Comparison of ENCODE assay signal across 8 mouse cellular contexts in genomic region chr13:54758045-54758755, GRCm38 (mm10). TPM values are rescaled to one million over a fixed set of nuclear protein-coding genes. Genes with fewer than 3 reads are reported as not detected.
A peak's percentile ranks its signal among the peaks of the same experiment; 100 is the strongest.
DNase-seq lines count a peak whose midpoint lies in the region; ATAC-seq and TF ChIP-seq lines count a peak whose summit lies in the region.

No protein-coding gene starts in this region.

- DNase-seq in 416B (ENCODE audit: low read depth) = peak; percentile 28
- peak; percentile 97 for DNase-seq in embryonic facial prominence, embryonic 14.5 days (ENCODE audit: low spot score)
- DNase-seq in heart, adult 8-10 months (ENCODE audit: low spot score) = peak; percentile 36
- DNase-seq in kidney, adult 2 months = peak; percentile 80
- peak; percentile 96 for DNase-seq in midbrain, embryonic 14.5 days

- peak; percentile 90 for ATAC-seq in embryonic facial prominence, embryonic 14.5 days (ENCODE audit: low read depth)
- ATAC-seq in limb, embryonic 12.5 days (ENCODE audit: insufficient number of reproducible peaks, insufficient read depth, low FRiP score, low TSS enrichment, low read depth) = peak; percentile 77
- peak; percentile 81 for ATAC-seq in midbrain, embryonic 14.5 days (ENCODE audit: low FRiP score, low TSS enrichment)

- H3K27ac ChIP-seq in bone marrow, adult 2 months (ENCODE audit: control insufficient read depth, insufficient read depth, low read depth, low read length, poor library complexity) = no peak overlapping the region
- H3K27ac ChIP-seq in embryonic facial prominence, embryonic 14.5 days (replicated peaks; ENCODE audit: low read depth, low read length) = no peak overlapping the region; the same call in 1 of the 2 replicates
- H3K27ac ChIP-seq in kidney, adult 2 months (ENCODE audit: insufficient read depth, low read depth, low read length) = no peak overlapping the region
- no peak overlapping the region for H3K27ac ChIP-seq in limb, embryonic 12.5 days
- H3K27ac ChIP-seq in midbrain, embryonic 14.5 days (replicated peaks; ENCODE audit: low read depth, low read length) = peak overlapping the region; percentile 94
- H3K27ac ChIP-seq in small intestine, adult 2 months (ENCODE audit: insufficient read depth, low read depth, low read length) = no peak overlapping the region

- H3K4me3 ChIP-seq in bone marrow, adult 2 months (replicated peaks; ENCODE audit: control insufficient read depth, low read depth, low read length) = peak overlapping the region; percentile 9
- peak overlapping the region; percentile 41 for H3K4me3 ChIP-seq in embryonic facial prominence, embryonic 14.5 days (ENCODE audit: low read depth, low read length)
- peak overlapping the region; percentile 25; the same call in 1 of the 2 replicates for H3K4me3 ChIP-seq in kidney, adult 2 months (ENCODE audit: insufficient read depth, low read depth, low read length)
- H3K4me3 ChIP-seq in limb, embryonic 12.5 days (replicated peaks) = peak overlapping the region; percentile 39
- H3K4me3 ChIP-seq in midbrain, embryonic 14.5 days (replicated peaks; ENCODE audit: low read depth, low read length) = peak overlapping the region; percentile 43
- peak overlapping the region; percentile 59 for H3K4me3 ChIP-seq in small intestine, adult 2 months (ENCODE audit: low read depth, low read length)

- no peaks in the 10 kb centered on the region for H3K36me3 ChIP-seq in embryonic facial prominence, embryonic 14.5 days (ENCODE audit: control insufficient read depth, insufficient read depth, low read length)
- no peaks in the 10 kb centered on the region for H3K36me3 ChIP-seq in kidney, adult 2 months (ENCODE audit: control insufficient read depth, insufficient read depth, low read length)
- H3K36me3 ChIP-seq in limb, embryonic 12.5 days = no peaks in the 10 kb centered on the region
- no peaks in the 10 kb centered on the region for H3K36me3 ChIP-seq in midbrain, embryonic 14.5 days (ENCODE audit: control insufficient read depth, insufficient read depth, low read length)
- no peaks in the 10 kb centered on the region for H3K36me3 ChIP-seq in small intestine, adult 2 months (ENCODE audit: control insufficient read depth, insufficient read depth, low read length)

- H3K9me3 ChIP-seq in embryonic facial prominence, embryonic 14.5 days (ENCODE audit: control insufficient read depth, low read length) = no peaks in the 10 kb centered on the region
- no peaks in the 10 kb centered on the region for H3K9me3 ChIP-seq in limb, embryonic 12.5 days
- H3K9me3 ChIP-seq in midbrain, embryonic 14.5 days (ENCODE audit: control insufficient read depth, low read length) = no peaks in the 10 kb centered on the region

- no peak overlapping the region for H3K9ac ChIP-seq in embryonic facial prominence, embryonic 14.5 days (ENCODE audit: low read depth, low read length)
- no peak overlapping the region for H3K9ac ChIP-seq in limb, embryonic 12.5 days (replicated peaks)
- H3K9ac ChIP-seq in midbrain, embryonic 14.5 days (replicated peaks; ENCODE audit: low read length) = peak overlapping the region; percentile 63

- TF ChIP-seq POLR2A in bone marrow, adult 2 months (IDR thresholded peaks at IDR 0.05; ENCODE audit: borderline replicate concordance, control insufficient read depth, low read depth, low read length) = no peak
- no peak for TF ChIP-seq POLR2A in kidney, adult 2 months (IDR thresholded peaks at IDR 0.05; ENCODE audit: low read depth, low read length)
- no peak for TF ChIP-seq POLR2A in small intestine, adult 2 months (IDR thresholded peaks at IDR 0.05; ENCODE audit: low read depth, low read length)

- peak overlapping the region; percentile 68 for H3K4me2 ChIP-seq in embryonic facial prominence, embryonic 14.5 days (ENCODE audit: low read depth, low read length)
- peak overlapping the region; percentile 65 for H3K4me2 ChIP-seq in limb, embryonic 12.5 days
- H3K4me2 ChIP-seq in midbrain, embryonic 14.5 days (ENCODE audit: low read length) = peak overlapping the region; percentile 96

- H3K4me1 ChIP-seq in bone marrow, adult 2 months (ENCODE audit: control insufficient read depth, insufficient read depth, low read length) = no peaks in the 10 kb centered on the region; the same call in 1 of the 2 replicates
- H3K4me1 ChIP-seq in embryonic facial prominence, embryonic 14.5 days (ENCODE audit: control insufficient read depth, insufficient read depth, low read length) = peaks cover 11% of the 10 kb centered on the region
- no peaks in the 10 kb centered on the region for H3K4me1 ChIP-seq in kidney, adult 2 months (ENCODE audit: control insufficient read depth, insufficient read depth, low read length)
- H3K4me1 ChIP-seq in limb, embryonic 12.5 days (replicated peaks) = peaks cover 32% of the 10 kb centered on the region
- peaks cover 38% of the 10 kb centered on the region for H3K4me1 ChIP-seq in midbrain, embryonic 14.5 days (ENCODE audit: control insufficient read depth, insufficient read depth, low read length)
- peaks cover 8% of the 10 kb centered on the region; the same call in 1 of the 2 replicates for H3K4me1 ChIP-seq in small intestine, adult 2 months (ENCODE audit: control insufficient read depth, insufficient read depth, insufficient read length, low read length)

- peak; percentile 65; the same call in 1 of the 2 replicates for TF ChIP-seq CTCF in bone marrow, adult 2 months (IDR thresholded peaks at IDR 0.05; ENCODE audit: control insufficient read depth, insufficient read depth, low read length)
- TF ChIP-seq CTCF in kidney, adult 2 months (conservative IDR thresholded peaks at IDR 0.05; ENCODE audit: insufficient read depth, insufficient read length, low read depth, low read length) = peak; percentile 65
- peak; percentile 59; the same call in 1 of the 2 replicates for TF ChIP-seq CTCF in small intestine, adult 2 months (IDR thresholded peaks at IDR 0.05; ENCODE audit: extremely low read depth, insufficient read length, insufficient replicate concordance, low read depth, low read length)

- 2% methylated on average over 43 of the region's 43 CpGs for WGBS in bone marrow, adult 2 months
- WGBS in embryonic facial prominence, embryonic 14.5 days = 0% methylated on average over 43 of the region's 43 CpGs
- under 1% methylated on average over 43 of the region's 43 CpGs for WGBS in kidney, adult 2 months
- under 1% methylated on average over 43 of the region's 43 CpGs for WGBS in limb, embryonic 12.5 days
- WGBS in midbrain, embryonic 14.5 days = under 1% methylated on average over 43 of the region's 43 CpGs
- 1% methylated on average over 43 of the region's 43 CpGs for WGBS in small intestine, adult 2 months

- H3K27me3 ChIP-seq in embryonic facial prominence, embryonic 14.5 days (replicated peaks; ENCODE audit: control insufficient read depth, insufficient read depth, low read length) = peaks cover 35% of the 10 kb centered on the region
- H3K27me3 ChIP-seq in kidney, adult 2 months (replicated peaks; ENCODE audit: control insufficient read depth, insufficient read depth, low read length) = no peaks in the 10 kb centered on the region
- H3K27me3 ChIP-seq in limb, embryonic 12.5 days = peaks cover 90% of the 10 kb centered on the region
- H3K27me3 ChIP-seq in midbrain, embryonic 14.5 days (ENCODE audit: control insufficient read depth, insufficient read depth, low read length) = peaks cover 9% of the 10 kb centered on the region; the same call in 1 of the 2 replicates
- H3K27me3 ChIP-seq in small intestine, adult 2 months (ENCODE audit: control insufficient read depth, insufficient read depth, low read length) = no peaks in the 10 kb centered on the region

RNA-seq across cellular contexts. Expression of gene Sncb, which starts 8.2 kb away (rescaled TPM):
- not detected in 2 replicates for polyA plus RNA-seq in bone marrow, adult 2 months (2011; ENCODE audit: insufficient read depth, insufficient read length, low replicate concordance, missing spikeins)
- polyA plus RNA-seq in embryonic facial prominence, embryonic 14.5 days (2014; fragmentation: Nextera tagmentation; extraction: Ambion mirVana) = 0.90 and 1.3 TPM in 2 replicates
- total RNA-seq in heart, adult 8-10 months (2022) = under 1 TPM in 1 of 4 experiments, not detected in 3; 0.46 TPM
- 0.15 and 0.41 TPM in 2 replicates for polyA plus RNA-seq in kidney, adult 2 months (2012; rRNA removed)
- polyA plus RNA-seq in limb, embryonic 12.5 days (2016; fragmentation: Nextera tagmentation; extraction: Ambion mirVana) = not detected in 2 replicates
- 37.5 and 53.7 TPM in 2 replicates for polyA plus RNA-seq in midbrain, embryonic 14.5 days (2014; fragmentation: Nextera tagmentation; extraction: Ambion mirVana)
- 0.37 and 0.63 TPM in 2 replicates for polyA plus RNA-seq in small intestine, adult 2 months (2012; rRNA removed)

RNA-seq across cellular contexts. Expression of gene Gprin1, which starts 8.5 kb away (rescaled TPM):
- polyA plus RNA-seq in bone marrow, adult 2 months (2011; ENCODE audit: insufficient read depth, insufficient read length, low replicate concordance, missing spikeins) = not detected in 2 replicates
- polyA plus RNA-seq in embryonic facial prominence, embryonic 14.5 days (2014; fragmentation: Nextera tagmentation; extraction: Ambion mirVana) = 1.4 TPM in 2 replicates
- total RNA-seq in heart, adult 8-10 months (2022) = under 1 TPM in 1 of 4 experiments, not detected in 3; 0.16 TPM
- 0.03 and 0.04 TPM in 2 replicates for polyA plus RNA-seq in kidney, adult 2 months (2012; rRNA removed)
- 0.45 and 0.51 TPM in 2 replicates for polyA plus RNA-seq in limb, embryonic 12.5 days (2016; fragmentation: Nextera tagmentation; extraction: Ambion mirVana)
- polyA plus RNA-seq in midbrain, embryonic 14.5 days (2014; fragmentation: Nextera tagmentation; extraction: Ambion mirVana) = 19.1 and 29.4 TPM in 2 replicates
- 0.14 and 0.18 TPM in 2 replicates for polyA plus RNA-seq in small intestine, adult 2 months (2012; rRNA removed)

RNA-seq across cellular contexts. Expression of gene Eif4e1b, which starts 25.6 kb away (rescaled TPM):
- 3.1 TPM in 1 of 2 replicates, not detected in the other for polyA plus RNA-seq in bone marrow, adult 2 months (2011; ENCODE audit: insufficient read depth, insufficient read length, low replicate concordance, missing spikeins)
- not detected in 2 replicates for polyA plus RNA-seq in embryonic facial prominence, embryonic 14.5 days (2014; fragmentation: Nextera tagmentation; extraction: Ambion mirVana)
- not detected for total RNA-seq in heart, adult 8-10 months (2022)
- polyA plus RNA-seq in kidney, adult 2 months (2012; rRNA removed) = not detected in 2 replicates
- not detected in 2 replicates for polyA plus RNA-seq in limb, embryonic 12.5 days (2016; fragmentation: Nextera tagmentation; extraction: Ambion mirVana)
- polyA plus RNA-seq in midbrain, embryonic 14.5 days (2014; fragmentation: Nextera tagmentation; extraction: Ambion mirVana) = not detected in 2 replicates
- polyA plus RNA-seq in small intestine, adult 2 months (2012; rRNA removed) = not detected in 2 replicates

RNA-seq across cellular contexts. Expression of gene Tspan17, which starts 31.0 kb away (rescaled TPM):
- 11.8 and 12.0 TPM in 2 replicates for polyA plus RNA-seq in bone marrow, adult 2 months (2011; ENCODE audit: insufficient read depth, insufficient read length, low replicate concordance, missing spikeins)
- polyA plus RNA-seq in embryonic facial prominence, embryonic 14.5 days (2014; fragmentation: Nextera tagmentation; extraction: Ambion mirVana) = 8.9 and 13.0 TPM in 2 replicates
- 10 to 100 TPM; 14.0 to 24.3 (median 18.1) TPM for total RNA-seq in heart, adult 8-10 months (2022)
- polyA plus RNA-seq in kidney, adult 2 months (2012; rRNA removed) = 10.0 and 12.6 TPM in 2 replicates
- 3.8 and 4.1 TPM in 2 replicates for polyA plus RNA-seq in limb, embryonic 12.5 days (2016; fragmentation: Nextera tagmentation; extraction: Ambion mirVana)
- 25.5 and 40.2 TPM in 2 replicates for polyA plus RNA-seq in midbrain, embryonic 14.5 days (2014; fragmentation: Nextera tagmentation; extraction: Ambion mirVana)
- polyA plus RNA-seq in small intestine, adult 2 months (2012; rRNA removed) = 4.9 and 16.0 TPM in 2 replicates

RNA-seq across cellular contexts. Expression of gene Cdhr2, which starts 56.9 kb away (rescaled TPM):
- not detected in 2 replicates for polyA plus RNA-seq in bone marrow, adult 2 months (2011; ENCODE audit: insufficient read depth, insufficient read length, low replicate concordance, missing spikeins)
- polyA plus RNA-seq in embryonic facial prominence, embryonic 14.5 days (2014; fragmentation: Nextera tagmentation; extraction: Ambion mirVana) = 0.04 TPM in 1 of 2 replicates, not detected in the other
- not detected for total RNA-seq in heart, adult 8-10 months (2022)
- 31.3 and 37.9 TPM in 2 replicates for polyA plus RNA-seq in kidney, adult 2 months (2012; rRNA removed)
- 0.05 and 0.08 TPM in 2 replicates for polyA plus RNA-seq in limb, embryonic 12.5 days (2016; fragmentation: Nextera tagmentation; extraction: Ambion mirVana)
- polyA plus RNA-seq in midbrain, embryonic 14.5 days (2014; fragmentation: Nextera tagmentation; extraction: Ambion mirVana) = 0.22 and 0.23 TPM in 2 replicates
- 473 and 1,001 TPM in 2 replicates for polyA plus RNA-seq in small intestine, adult 2 months (2012; rRNA removed)

Comparison
In these comparisons a context has a peak if more than half of its experiments do, and no peak if none do; other contexts are left out.
1. DNase-seq: peak in every context shown above with its lines; median percentile 97 in embryonic facial prominence, embryonic 14.5 days; 96 in midbrain, embryonic 14.5 days; 80 in kidney, adult 2 months; 36 in heart, adult 8-10 months; 28 in 416B.
2. H3K4me3 ChIP-seq: peak in every context shown above with its lines; median percentile 59 in small intestine, adult 2 months; 43 in midbrain, embryonic 14.5 days; 41 in embryonic facial prominence, embryonic 14.5 days; 39 in limb, embryonic 12.5 days; 25 in kidney, adult 2 months; 9 in bone marrow, adult 2 months.
3. RNA of gene Sncb, which starts 8.2 kb away (polyA plus RNA-seq): 37.5 to 53.7 TPM in midbrain, embryonic 14.5 days; not detected in bone marrow, adult 2 months, 0.90 to 1.3 TPM in embryonic facial prominence, embryonic 14.5 days, 0.37 to 0.63 TPM in small intestine, adult 2 months, 0.15 to 0.41 TPM in kidney, adult 2 months and not detected in limb, embryonic 12.5 days; every median in the first group is over 10 times any median in the second.
4. Peak in every context shown above with its lines, with median percentiles within 50 percentile points of each other: CTCF ChIP-seq, ATAC-seq and H3K4me2 ChIP-seq.